Mouse (Mus musculus) thymus, postnatal 25 days (tissue): ENCODE data around the gene Bard1.

ENCODE experiments used
- DNase-seq: peaks from one replicate; pipeline ENCODE4 v3.0.0; 2022

The Bard1 gene

DNA sequence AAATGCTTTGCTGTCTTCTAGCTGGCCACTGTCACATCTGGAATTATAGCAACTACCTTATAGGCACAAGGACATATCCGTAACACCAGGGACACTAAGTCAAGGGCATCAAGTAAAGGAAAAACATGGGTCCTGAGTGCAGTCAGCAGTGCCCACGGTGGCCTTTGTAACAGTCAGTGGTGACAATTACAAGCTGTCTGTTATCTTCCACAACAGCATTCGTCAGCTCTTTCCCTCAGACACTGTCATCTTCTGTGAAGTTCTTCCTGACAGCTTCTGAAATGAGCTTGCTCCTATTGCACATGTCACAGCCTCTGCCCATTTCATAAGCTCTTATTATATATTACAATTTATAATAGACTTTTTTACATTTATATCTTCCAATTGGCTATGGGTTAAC is 50.7 kb downstream of the Bard1 start:
- no peak for DNase-seq

DNA sequence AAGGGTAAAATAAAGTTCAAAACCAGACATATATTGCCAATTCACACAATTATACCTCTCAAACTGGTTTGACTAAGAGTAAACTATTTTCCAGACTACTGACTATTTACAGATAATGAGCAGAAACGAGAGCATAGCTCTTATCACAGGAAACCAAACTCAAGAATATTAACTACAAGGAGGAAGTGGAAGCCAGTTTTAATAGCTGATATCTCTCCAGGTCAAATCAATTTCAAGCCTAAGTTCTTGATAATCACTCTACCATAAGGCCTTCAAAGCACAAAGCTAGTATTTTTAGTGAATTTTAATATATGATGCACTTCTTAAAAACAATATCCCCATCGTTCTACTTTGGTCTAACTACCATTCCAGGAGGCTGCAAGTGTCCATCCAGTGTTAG is 57.8 kb downstream of the Bard1 start:
- DNase-seq, result no peak

DNA sequence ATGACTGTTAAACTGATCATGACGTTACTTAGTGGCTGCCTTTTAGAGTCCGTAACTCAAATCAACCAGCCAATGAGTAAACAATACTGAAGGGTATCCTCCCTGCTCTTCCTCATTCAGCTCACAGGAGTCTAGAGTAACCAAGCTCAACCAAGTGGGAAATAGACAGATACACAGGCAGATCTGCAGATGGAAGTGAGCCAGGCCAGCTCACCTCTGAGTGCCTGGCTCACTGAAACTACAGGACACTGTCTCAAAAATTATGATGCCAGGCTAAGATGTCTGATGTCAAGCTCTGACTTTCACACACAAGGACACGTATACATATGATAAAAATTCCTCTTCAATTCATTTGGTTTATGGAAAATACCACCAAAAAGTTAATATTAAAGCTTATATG is 59.0 kb downstream of the Bard1 start:
- no peak for DNase-seq

DNA sequence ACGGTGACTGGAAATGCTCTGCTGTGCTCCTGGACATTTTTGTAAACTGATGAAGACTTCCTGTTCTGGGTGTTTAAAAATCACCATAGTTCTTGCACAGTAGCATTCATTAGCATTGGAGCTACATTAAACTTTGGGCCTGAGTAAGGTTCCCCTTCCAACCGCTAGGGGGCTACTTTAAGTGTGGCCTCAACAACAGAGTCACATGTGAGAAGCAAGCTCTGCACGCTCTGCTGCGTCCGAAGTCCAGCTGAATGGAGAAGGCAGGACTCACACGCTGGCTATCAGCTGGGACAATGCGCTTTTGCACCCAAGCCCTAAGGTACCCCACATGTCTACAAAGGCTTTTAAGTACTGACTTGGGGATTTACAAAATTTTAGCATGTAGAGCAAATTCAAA is 65.9 kb downstream of the Bard1 start:
- no peak for DNase-seq

DNA sequence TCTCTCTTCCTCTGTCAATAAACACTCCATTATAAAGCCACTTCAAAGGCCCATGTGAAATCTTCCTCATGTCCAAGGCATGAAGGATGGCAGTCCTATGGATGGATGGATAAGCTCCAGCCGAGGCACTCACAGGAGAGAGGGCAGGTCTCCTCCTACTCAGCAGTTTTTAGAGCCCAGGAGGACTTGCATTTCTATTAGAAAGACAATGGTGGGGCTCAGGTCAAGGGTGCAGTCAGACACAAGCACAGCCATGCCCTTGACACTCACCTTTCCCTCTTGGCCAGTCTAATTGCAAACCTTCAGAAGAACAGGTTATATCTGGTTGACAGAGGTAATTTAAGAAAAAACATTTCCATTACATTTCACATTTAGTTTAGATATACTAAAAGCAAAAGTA is 67.4 kb downstream of the Bard1 start:
- DNase-seq, result no peak

DNA sequence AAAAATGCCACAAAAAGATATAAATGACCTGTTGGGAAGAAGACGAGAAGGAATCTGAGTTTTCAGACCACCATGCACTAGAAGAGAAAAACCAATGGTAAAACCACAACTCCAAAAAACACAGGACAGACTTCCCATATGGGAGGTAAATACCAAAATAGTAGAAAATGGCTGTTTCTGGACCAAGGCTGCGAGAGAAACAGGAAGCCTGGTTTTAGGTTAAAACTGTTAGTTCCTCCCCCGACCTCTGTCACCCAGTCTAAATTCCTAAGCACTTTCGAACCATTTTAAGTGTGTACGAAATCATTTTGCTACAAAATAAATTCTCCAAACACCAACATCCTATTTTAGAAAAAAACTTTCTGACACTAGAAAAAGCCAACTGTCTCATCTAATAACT is 80.2 kb downstream of the Bard1 start:
- DNase-seq, result no peak

DNA sequence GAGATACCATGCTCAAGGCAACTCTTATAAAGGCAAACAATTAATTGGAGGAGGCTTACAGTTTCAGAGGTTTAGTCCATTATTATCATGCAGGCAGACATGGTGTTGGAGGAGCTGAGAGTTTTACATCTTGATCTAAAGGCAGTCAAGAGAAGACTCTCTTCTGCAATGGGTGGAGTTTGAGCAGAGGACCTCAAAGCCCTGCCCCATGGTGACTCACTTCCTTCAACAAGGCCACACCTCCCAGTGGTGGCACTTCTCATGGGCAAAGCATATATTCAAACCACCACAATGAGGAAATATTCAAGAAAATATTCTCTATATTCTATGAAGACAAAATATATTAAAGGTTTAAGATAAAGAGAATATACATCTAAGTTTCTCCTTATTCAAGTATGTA is 88.6 kb downstream of the Bard1 start:
- no peak for DNase-seq

DNA sequence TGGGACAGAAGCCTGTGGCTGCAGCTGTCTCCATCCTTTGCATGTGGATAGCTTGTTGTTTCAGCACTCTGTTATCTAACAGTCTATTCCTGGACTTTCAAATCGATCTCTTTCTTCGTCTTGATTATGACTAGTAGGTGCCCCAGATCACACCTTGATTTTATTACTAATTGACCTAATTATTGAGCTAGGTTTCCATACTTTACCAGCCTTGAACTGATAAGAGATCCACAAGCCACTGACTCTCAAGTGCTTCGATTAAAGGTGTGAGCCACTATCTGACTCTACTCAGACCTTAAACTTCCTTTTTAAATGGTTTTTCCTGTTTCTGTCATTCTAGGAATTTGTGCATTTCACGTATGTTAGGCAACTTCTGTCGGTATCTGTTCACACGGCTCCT is 96.9 kb downstream of the Bard1 start:
- no peak for DNase-seq

DNA sequence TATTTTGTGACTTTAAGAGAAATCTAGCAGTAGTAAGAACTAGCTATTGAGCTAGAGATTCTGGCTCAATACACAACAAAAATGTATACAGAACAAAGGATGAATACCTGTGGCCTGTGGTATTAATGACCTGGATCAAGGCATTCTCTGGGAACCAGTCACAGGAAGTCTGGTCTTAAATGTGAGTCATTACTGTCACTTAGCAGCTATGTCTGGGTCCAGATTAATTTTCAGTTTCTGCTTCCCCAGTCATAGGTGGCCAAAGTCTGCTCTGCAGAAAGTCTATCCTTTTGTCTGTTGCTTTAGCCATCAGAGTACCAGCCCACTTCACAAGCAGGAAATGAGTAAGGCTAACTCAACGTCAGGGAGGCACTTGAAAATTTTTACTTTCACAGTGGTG is 98.8 kb downstream of the Bard1 start:
- DNase-seq, result no peak

DNA sequence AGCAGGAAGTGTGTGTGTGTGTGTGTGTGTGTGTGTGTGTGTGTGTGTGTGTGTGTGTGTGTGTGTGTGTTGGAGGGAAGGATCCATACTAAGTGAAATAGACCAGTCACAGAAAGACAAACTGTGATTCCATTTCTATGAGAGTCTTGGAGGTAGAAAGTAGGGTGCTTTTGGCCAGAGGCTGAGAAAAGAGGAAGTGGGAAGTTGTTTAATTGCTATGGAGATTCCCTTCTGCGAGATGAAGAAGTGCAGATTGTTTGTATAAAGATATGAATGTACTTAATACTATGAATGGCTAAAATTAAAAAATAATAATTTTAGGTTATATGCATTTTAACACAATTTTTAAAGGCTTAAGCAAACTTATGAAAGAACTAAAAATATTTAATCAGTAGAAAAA is 99.2 kb downstream of the Bard1 start:
- no peak for DNase-seq

DNA sequence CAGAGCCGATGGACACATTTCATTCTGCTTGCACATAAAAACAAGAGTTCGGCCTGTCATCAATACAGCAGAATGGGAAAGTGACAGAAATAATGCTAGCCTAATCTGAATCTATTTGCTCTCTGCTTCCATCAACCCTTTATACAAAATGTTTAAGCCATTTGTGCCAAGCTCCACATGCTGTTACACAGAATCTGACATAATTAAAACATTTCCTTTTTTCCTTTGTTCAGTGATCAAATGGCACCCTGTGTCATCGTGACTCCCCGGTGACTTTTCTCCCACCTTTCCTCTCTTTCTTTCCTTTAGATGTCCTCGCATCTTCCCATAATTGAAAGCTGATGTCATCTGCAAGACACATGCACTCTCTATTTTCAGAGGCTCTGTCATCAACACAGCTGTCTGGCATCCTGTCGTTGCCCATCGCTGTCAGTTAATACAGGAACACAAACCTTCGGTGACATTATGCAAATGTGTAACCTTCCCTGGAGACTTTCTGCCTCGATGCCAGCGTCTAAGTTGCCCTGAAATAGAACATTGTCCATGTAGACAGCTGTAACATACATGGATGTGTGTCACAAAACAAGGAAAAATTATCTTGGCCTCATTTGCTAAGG is 105.5 kb downstream of the Bard1 start:
- DNase-seq, result no peak

DNA sequence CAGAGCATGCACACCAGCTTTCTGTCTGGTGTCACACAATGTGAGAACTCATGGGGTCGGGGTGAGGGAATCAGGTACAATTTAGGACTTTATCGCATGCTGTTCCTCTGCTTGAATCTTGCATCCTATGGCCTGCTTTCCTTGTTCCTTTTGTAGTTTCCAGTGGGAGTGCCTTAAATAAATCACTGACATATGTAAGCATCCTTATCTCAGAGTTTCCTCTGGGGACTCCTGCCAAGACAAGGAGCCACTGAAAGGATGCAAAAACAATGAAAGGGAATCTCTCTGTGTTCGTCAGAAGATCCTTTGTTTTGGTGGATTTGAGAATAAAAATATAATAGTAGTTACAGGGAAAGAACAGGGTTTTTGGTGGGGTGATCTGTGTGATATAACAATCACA is 106.2 kb downstream of the Bard1 start:
- DNase-seq, result no peak
